Comparison of ENCODE assay signal across 8 mouse cellular contexts in the genomic region with DNA sequence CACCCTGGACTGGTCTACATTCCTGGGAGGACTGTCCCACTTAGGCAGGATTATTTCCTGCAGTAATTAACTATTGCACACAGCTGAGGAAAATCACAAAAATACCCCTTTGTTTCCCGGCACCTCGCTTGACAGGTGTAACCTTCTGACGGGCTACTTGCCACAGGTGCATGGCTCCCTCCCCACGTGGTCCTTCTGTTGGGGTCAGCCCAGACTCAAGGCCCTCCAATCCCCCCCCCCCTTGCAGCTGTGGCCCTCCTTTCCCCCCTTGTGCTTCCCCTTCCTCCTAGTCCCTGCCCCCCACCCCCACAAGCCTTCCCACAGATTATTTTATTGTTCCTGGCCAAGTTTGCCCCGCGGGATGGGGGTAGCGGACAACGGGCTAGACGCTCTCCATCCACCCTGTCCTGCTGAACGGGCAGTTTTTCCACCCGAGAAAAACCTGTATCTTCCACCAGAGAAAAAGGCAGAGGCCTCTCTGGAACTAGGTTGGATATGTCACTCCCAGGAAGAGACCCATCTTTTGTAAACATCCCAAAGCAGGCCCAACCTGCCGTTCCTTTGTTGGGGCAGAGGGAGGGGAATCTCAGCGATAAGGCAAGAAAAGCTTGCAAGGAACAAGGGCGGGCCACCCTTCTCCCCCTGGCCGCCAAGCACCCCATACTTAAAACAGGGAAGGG. TPM values are rescaled to one million over a fixed set of nuclear protein-coding genes. Genes with fewer than 3 reads are reported as not detected.
A peak's percentile ranks its signal among the peaks of the same experiment; 100 is the strongest.
DNase-seq lines count a peak whose midpoint lies in the region; ATAC-seq lines count a peak whose summit lies in the region.

No protein-coding gene starts in this region.

- peaks cover 9% of the 10 kb centered on the region; the same call in 1 of the 2 replicates for H3K36me3 ChIP-seq in heart, embryonic 16.5 days (ENCODE audit: control insufficient read depth, insufficient read depth)
- peaks cover 5% of the 10 kb centered on the region; the same call in 1 of the 2 replicates for H3K36me3 ChIP-seq in liver, embryonic 11.5 days (ENCODE audit: control insufficient read depth, insufficient read depth, low read length)
- H3K36me3 ChIP-seq in neural tube, embryonic 11.5 days (ENCODE audit: control insufficient read depth, insufficient read depth, low read length) = no peaks in the 10 kb centered on the region

- peak; percentile 38 for DNase-seq in adrenal gland, postnatal 10 days
- no peak for DNase-seq in adrenal gland, postnatal 36 days
- DNase-seq in urinary bladder, adult 18-20 months (ENCODE audit: low spot score in 2 of 2) = peak; percentile 30 to 36
- DNase-seq in urinary bladder, postnatal 4 days (ENCODE audit: low spot score in 2 of 2) = no peak
- DNase-seq in liver, embryonic 11.5 days (ENCODE audit: low spot score) = peak; percentile 48
- peak; percentile 44 for DNase-seq in neural tube, embryonic 11.5 days (ENCODE audit: low spot score)

- ATAC-seq in heart, embryonic 16.5 days (replicated peaks; ENCODE audit: extremely low read depth, insufficient read depth, low FRiP score) = no peak
- no peak for ATAC-seq in liver, embryonic 11.5 days (replicated peaks; ENCODE audit: low FRiP score)
- no peak for ATAC-seq in neural tube, embryonic 11.5 days (ENCODE audit: insufficient read depth, low FRiP score, low TSS enrichment)
- no peak for ATAC-seq in granulocyte monocyte progenitor cell, adult 5-6 weeks (replicated peaks; ENCODE audit: poor library complexity, severe bottlenecking)

- H3K9ac ChIP-seq in heart, embryonic 16.5 days (ENCODE audit: low read length) = peak overlapping the region; percentile 93
- peak overlapping the region; percentile 87 for H3K9ac ChIP-seq in liver, embryonic 11.5 days (ENCODE audit: low read depth, low read length)
- peak overlapping the region; percentile 93 for H3K9ac ChIP-seq in neural tube, embryonic 11.5 days (ENCODE audit: low read length)

- under 1% methylated on average over 15 of the region's 15 CpGs for WGBS in heart, embryonic 16.5 days
- WGBS in liver, embryonic 11.5 days = under 1% methylated on average over 15 of the region's 15 CpGs
- 0% methylated on average over 15 of the region's 15 CpGs for WGBS in neural tube, embryonic 11.5 days

- H3K4me1 ChIP-seq in heart, embryonic 16.5 days (ENCODE audit: control insufficient read depth, insufficient read depth, low read length) = peaks cover 23% of the 10 kb centered on the region
- H3K4me1 ChIP-seq in liver, embryonic 11.5 days (replicated peaks; ENCODE audit: control insufficient read depth, insufficient read depth, low read length) = peaks cover 17% of the 10 kb centered on the region
- peaks cover 10% of the 10 kb centered on the region for H3K4me1 ChIP-seq in neural tube, embryonic 11.5 days (ENCODE audit: control insufficient read depth, insufficient read depth, low read length)

- H3K27ac ChIP-seq in heart, embryonic 16.5 days (ENCODE audit: low read length) = peak overlapping the region; percentile 89
- peak overlapping the region; percentile 72 for H3K27ac ChIP-seq in liver, embryonic 11.5 days (ENCODE audit: low read depth, low read length)
- peak overlapping the region; percentile 91 for H3K27ac ChIP-seq in neural tube, embryonic 11.5 days (ENCODE audit: low read depth, low read length)

- no peaks in the 10 kb centered on the region for H3K9me3 ChIP-seq in heart, embryonic 16.5 days (replicated peaks; ENCODE audit: control insufficient read depth, low read length)
- H3K9me3 ChIP-seq in liver, embryonic 11.5 days (ENCODE audit: control insufficient read depth, low read length) = no peaks in the 10 kb centered on the region
- no peaks in the 10 kb centered on the region for H3K9me3 ChIP-seq in neural tube, embryonic 11.5 days (ENCODE audit: control insufficient read depth, low read length)

- H3K4me2 ChIP-seq in heart, embryonic 16.5 days (ENCODE audit: low read depth, low read length) = peak overlapping the region; percentile 96
- H3K4me2 ChIP-seq in liver, embryonic 11.5 days = peak overlapping the region; percentile 77
- H3K4me2 ChIP-seq in neural tube, embryonic 11.5 days (ENCODE audit: low read depth) = peak overlapping the region; percentile 87

- H3K27me3 ChIP-seq in heart, embryonic 16.5 days (ENCODE audit: control insufficient read depth, insufficient read depth, low read length) = no peaks in the 10 kb centered on the region
- H3K27me3 ChIP-seq in liver, embryonic 11.5 days (replicated peaks; ENCODE audit: control insufficient read depth, insufficient read depth, low read length) = no peaks in the 10 kb centered on the region
- no peaks in the 10 kb centered on the region for H3K27me3 ChIP-seq in neural tube, embryonic 11.5 days (ENCODE audit: control insufficient read depth, insufficient read depth, low read length)

- H3K4me3 ChIP-seq in heart, embryonic 16.5 days (ENCODE audit: low read length) = peak overlapping the region; percentile 65
- H3K4me3 ChIP-seq in liver, embryonic 11.5 days (ENCODE audit: low read depth, low read length) = peak overlapping the region; percentile 85
- H3K4me3 ChIP-seq in neural tube, embryonic 11.5 days (ENCODE audit: low read depth, low read length) = peak overlapping the region; percentile 99

RNA-seq across cellular contexts. Expression of a gene that starts 2.2 kb away (rescaled TPM):
- 100 to 1,000 TPM; 233 to 243 TPM for total RNA-seq in adrenal gland, postnatal 10 days (2021)
- 100 to 1,000 TPM; 316 to 364 TPM for total RNA-seq in adrenal gland, postnatal 36 days (2021)
- polyA plus RNA-seq in heart, embryonic 16.5 days (2015; fragmentation: Nextera tagmentation; extraction: Ambion mirVana) = 149 and 264 TPM in 2 replicates
- polyA plus RNA-seq in liver, embryonic 11.5 days (2014; fragmentation: Nextera tagmentation; extraction: Ambion mirVana) = 543 and 554 TPM in 2 replicates
- 518 and 536 TPM in 2 replicates for polyA plus RNA-seq in neural tube, embryonic 11.5 days (2014; fragmentation: Nextera tagmentation; extraction: Ambion mirVana)
- total RNA-seq in granulocyte monocyte progenitor cell, adult 5-6 weeks (2014; fragmentation: Nextera tagmentation) = 258 and 285 TPM in 2 replicates
- 130 and 152 TPM in 2 replicates for total RNA-seq in granulocyte monocyte progenitor cell, adult 5-6 weeks (2017)

Comparison
In these comparisons a context has a peak if more than half of its experiments do, and no peak if none do; other contexts are left out.
1. DNase-seq: peak in adrenal gland, postnatal 10 days (single experiment), urinary bladder, adult 18-20 months (2 of 2), liver, embryonic 11.5 days (single experiment) and neural tube, embryonic 11.5 days (single experiment); none in adrenal gland, postnatal 36 days (0 of 2) and urinary bladder, postnatal 4 days (0 of 2).
2. Peak in every context shown above with its lines, with median percentiles within 50 percentile points of each other: H3K27ac ChIP-seq, H3K4me2 ChIP-seq, H3K4me3 ChIP-seq and H3K9ac ChIP-seq.